Mouse (Mus musculus): Measurements from ENCODE around the gene Gga3. TPM values are rescaled to one million over a fixed set of nuclear protein-coding genes. Genes with fewer than 3 reads are reported as not detected.

The Gga3 gene
- polyA plus RNA-seq, 1 experiment from 2014 or later: 17.9 TPM

- Histone ChIP-seq H3K4me3 (ENCODE audit: low read depth, low read length) (no peak overlapping the region), H3K4me1 (ENCODE audit: control insufficient read depth, insufficient read depth, low read length) (peaks cover 5% of the 10 kb centered on the region; the same call in 1 of the 2 replicates), H3K27me3 (replicated peaks; ENCODE audit: control insufficient read depth, insufficient read depth, low read length) (no peaks in the 10 kb centered on the region), H3K36me3 (ENCODE audit: control insufficient read depth, insufficient read depth, low read length) (peaks cover 42% of the 10 kb centered on the region), H3K9me3 (ENCODE audit: control insufficient read depth, low read length) (no peaks in the 10 kb centered on the region), H3K9ac (ENCODE audit: low read depth, low read length) (no peak overlapping the region), H3K27ac (replicated peaks; ENCODE audit: low read depth, low read length) (no peak overlapping the region), H3K4me2 (ENCODE audit: low read depth, low read length) (no peak overlapping the region)
- DNase-seq (ENCODE audit: low spot score) (no peak), ATAC-seq (ENCODE audit: low read depth) (no peak)
- 81% methylated on average over 2 of the region's 2 CpGs for WGBS
These were observed 14.2 kb upstream of the Gga3 start for GRCm38 (mm10) chr11:115618001-115618400.

DNA sequence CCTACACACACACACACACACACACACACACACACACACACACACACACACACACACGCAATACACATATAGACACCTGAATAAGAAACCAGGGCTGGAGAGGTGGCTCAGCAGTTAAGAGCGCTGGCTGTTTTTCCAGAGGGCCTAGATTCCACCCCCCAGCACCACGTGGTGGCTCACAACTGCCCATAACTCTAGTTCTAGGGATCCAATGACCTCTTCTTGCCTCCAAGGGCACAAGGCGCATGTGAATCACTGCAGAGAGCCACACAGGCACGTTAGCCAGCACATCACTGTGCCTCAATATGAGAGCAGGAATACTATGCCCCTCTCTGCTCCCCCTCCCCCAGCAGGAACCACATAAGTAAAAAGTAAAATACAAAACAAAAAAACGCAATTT is 13.0 kb upstream of the Gga3 start:
- H3K9me3 ChIP-seq (ENCODE audit: control insufficient read depth, low read length): no peaks in the 10 kb centered on the region
- WGBS: 73% methylated on average over 6 of the region's 6 CpGs
- H3K4me3 ChIP-seq (ENCODE audit: low read depth, low read length): no peak overlapping the region
- H3K4me2 ChIP-seq (ENCODE audit: low read depth, low read length): no peak overlapping the region
- peaks cover 31% of the 10 kb centered on the region; the same call in 1 of the 2 replicates for H3K36me3 ChIP-seq (ENCODE audit: control insufficient read depth, insufficient read depth, low read length)
- peaks cover 5% of the 10 kb centered on the region; the same call in 1 of the 2 replicates for H3K4me1 ChIP-seq (ENCODE audit: control insufficient read depth, insufficient read depth, low read length)
- no peak for ATAC-seq (ENCODE audit: low read depth)
- H3K27me3 ChIP-seq (replicated peaks; ENCODE audit: control insufficient read depth, insufficient read depth, low read length): no peaks in the 10 kb centered on the region
- no peak for DNase-seq (ENCODE audit: low spot score)
- no peak overlapping the region for H3K27ac ChIP-seq (replicated peaks; ENCODE audit: low read depth, low read length)
- H3K9ac ChIP-seq (ENCODE audit: low read depth, low read length): no peak overlapping the region

GRCm38 (mm10) chr11:115616371-115616770 is 12.5 kb upstream of the Gga3 start:
- Histone ChIP-seq H3K36me3 (ENCODE audit: control insufficient read depth, insufficient read depth, low read length) (peaks cover 31% of the 10 kb centered on the region; the same call in 1 of the 2 replicates), H3K4me3 (ENCODE audit: low read depth, low read length) (no peak overlapping the region), H3K9ac (ENCODE audit: low read depth, low read length) (no peak overlapping the region), H3K27me3 (replicated peaks; ENCODE audit: control insufficient read depth, insufficient read depth, low read length) (no peaks in the 10 kb centered on the region), H3K4me1 (ENCODE audit: control insufficient read depth, insufficient read depth, low read length) (peaks cover 9% of the 10 kb centered on the region; the same call in 1 of the 2 replicates), H3K4me2 (ENCODE audit: low read depth, low read length) (no peak overlapping the region), H3K27ac (replicated peaks; ENCODE audit: low read depth, low read length) (no peak overlapping the region), H3K9me3 (ENCODE audit: control insufficient read depth, low read length) (no peaks in the 10 kb centered on the region)
- WGBS: 88% methylated on average over 7 of the region's 7 CpGs
- DNase-seq (ENCODE audit: low spot score): no peak
- ATAC-seq (ENCODE audit: low read depth): no peak

DNA sequence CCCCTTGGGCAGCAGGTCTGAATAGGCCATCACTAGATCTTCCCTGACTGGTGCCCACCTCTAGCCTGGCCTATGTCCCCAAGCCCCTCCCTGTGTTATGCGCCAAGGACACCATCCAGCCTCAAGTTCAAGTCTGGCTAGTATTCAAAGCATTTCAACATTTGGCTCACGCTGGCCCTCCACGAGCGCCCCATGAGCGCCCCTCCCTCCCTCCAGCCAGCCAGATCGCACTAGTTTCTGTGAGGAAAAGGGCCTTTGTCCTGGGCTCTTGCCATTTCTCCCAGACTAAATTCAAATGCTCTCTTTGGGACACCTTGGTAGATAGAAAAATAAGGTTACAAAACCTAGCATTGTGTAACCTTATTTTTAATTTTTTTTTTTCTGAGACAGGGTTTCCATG is 12.0 kb upstream of the Gga3 start:
- no peak overlapping the region for H3K4me3 ChIP-seq (ENCODE audit: low read depth, low read length)
- no peaks in the 10 kb centered on the region for H3K9me3 ChIP-seq (ENCODE audit: control insufficient read depth, low read length)
- no peak for ATAC-seq (ENCODE audit: low read depth)
- H3K9ac ChIP-seq (ENCODE audit: low read depth, low read length): no peak overlapping the region
- 83% methylated on average over 6 of the region's 6 CpGs for WGBS
- H3K4me1 ChIP-seq (ENCODE audit: control insufficient read depth, insufficient read depth, low read length): peaks cover 9% of the 10 kb centered on the region; the same call in 1 of the 2 replicates
- no peak overlapping the region for H3K4me2 ChIP-seq (ENCODE audit: low read depth, low read length)
- peaks cover 26% of the 10 kb centered on the region; the same call in 1 of the 2 replicates for H3K36me3 ChIP-seq (ENCODE audit: control insufficient read depth, insufficient read depth, low read length)
- no peak overlapping the region for H3K27ac ChIP-seq (replicated peaks; ENCODE audit: low read depth, low read length)
- H3K27me3 ChIP-seq (replicated peaks; ENCODE audit: control insufficient read depth, insufficient read depth, low read length): no peaks in the 10 kb centered on the region
- no peak for DNase-seq (ENCODE audit: low spot score)

GRCm38 (mm10) chr11:115615108-115615825 is 11.4 kb upstream of the Gga3 start:
- Histone ChIP-seq H3K27me3 (replicated peaks; ENCODE audit: control insufficient read depth, insufficient read depth, low read length) (no peaks in the 10 kb centered on the region), H3K4me2 (ENCODE audit: low read depth, low read length) (no peak overlapping the region), H3K27ac (replicated peaks; ENCODE audit: low read depth, low read length) (no peak overlapping the region), H3K9me3 (ENCODE audit: control insufficient read depth, low read length) (no peaks in the 10 kb centered on the region), H3K4me1 (ENCODE audit: control insufficient read depth, insufficient read depth, low read length) (peaks cover 9% of the 10 kb centered on the region; the same call in 1 of the 2 replicates), H3K4me3 (ENCODE audit: low read depth, low read length) (no peak overlapping the region), H3K36me3 (ENCODE audit: control insufficient read depth, insufficient read depth, low read length) (peaks cover 20% of the 10 kb centered on the region; the same call in 1 of the 2 replicates), H3K9ac (ENCODE audit: low read depth, low read length) (no peak overlapping the region)
- no peak for ATAC-seq (ENCODE audit: low read depth)
- DNase-seq (ENCODE audit: low spot score): no peak
- 78% methylated on average over 14 of the region's 15 CpGs for WGBS

GRCm38 (mm10) chr11:115614346-115615107 is 10.7 kb upstream of the Gga3 start:
- peaks cover 9% of the 10 kb centered on the region; the same call in 1 of the 2 replicates for H3K4me1 ChIP-seq (ENCODE audit: control insufficient read depth, insufficient read depth, low read length)
- WGBS: 92% methylated on average over 10 of the region's 10 CpGs
- no peaks in the 10 kb centered on the region for H3K27me3 ChIP-seq (replicated peaks; ENCODE audit: control insufficient read depth, insufficient read depth, low read length)
- DNase-seq (ENCODE audit: low spot score) (no peak), ATAC-seq (ENCODE audit: low read depth) (no peak)
- no peak overlapping the region for H3K4me3 ChIP-seq (ENCODE audit: low read depth, low read length)
- H3K27ac ChIP-seq (replicated peaks; ENCODE audit: low read depth, low read length): no peak overlapping the region
- H3K9me3 ChIP-seq (ENCODE audit: control insufficient read depth, low read length): no peaks in the 10 kb centered on the region
- peaks cover 16% of the 10 kb centered on the region; the same call in 1 of the 2 replicates for H3K36me3 ChIP-seq (ENCODE audit: control insufficient read depth, insufficient read depth, low read length)
- H3K9ac ChIP-seq (ENCODE audit: low read depth, low read length): no peak overlapping the region
- no peak overlapping the region for H3K4me2 ChIP-seq (ENCODE audit: low read depth, low read length)

DNA sequence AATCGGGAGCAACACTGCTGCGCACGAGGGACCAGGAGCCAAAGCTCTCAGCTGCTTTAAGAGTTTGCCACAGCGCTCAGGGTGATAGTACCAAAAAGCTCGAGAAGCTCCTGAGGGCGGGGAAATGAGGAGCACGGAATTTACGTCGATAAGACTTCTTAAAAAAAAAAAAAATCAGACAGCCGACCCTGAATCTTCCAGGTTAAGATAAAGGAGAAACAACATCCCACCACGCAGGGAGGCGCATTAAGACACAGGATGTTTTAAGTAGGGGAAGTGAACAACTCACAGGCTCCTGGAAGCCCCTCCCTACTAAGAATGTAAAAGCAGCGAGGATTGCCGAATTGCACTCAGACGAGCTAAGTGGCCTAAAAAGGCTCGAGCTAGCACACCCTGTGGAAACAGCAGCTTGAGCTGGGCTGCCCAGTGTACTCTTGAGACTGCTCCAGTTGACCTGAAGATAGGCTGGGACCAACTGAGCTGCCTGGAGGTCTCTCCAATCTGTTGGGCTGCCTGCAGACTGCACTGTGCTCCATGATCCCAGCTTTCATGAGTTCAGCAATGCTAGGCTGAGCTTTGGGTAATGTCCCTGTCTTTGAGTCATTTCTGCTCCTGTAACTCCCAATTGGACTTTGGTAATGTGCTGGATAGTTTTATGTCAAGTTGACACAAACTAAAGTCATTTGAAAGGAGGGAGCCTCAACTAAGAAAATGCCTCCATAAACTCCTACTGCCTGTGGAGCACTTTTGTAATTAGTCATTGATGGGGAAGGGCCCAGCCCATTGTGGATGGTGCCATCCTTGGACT is 9.5 kb upstream of the Gga3 start:
- Histone ChIP-seq H3K4me3 (ENCODE audit: low read depth, low read length) (peak overlapping the region; percentile 76), H3K9ac (ENCODE audit: low read depth, low read length) (peak overlapping the region; percentile 75), H3K4me1 (ENCODE audit: control insufficient read depth, insufficient read depth, low read length) (peaks cover 9% of the 10 kb centered on the region; the same call in 1 of the 2 replicates), H3K27me3 (replicated peaks; ENCODE audit: control insufficient read depth, insufficient read depth, low read length) (no peaks in the 10 kb centered on the region), H3K27ac (replicated peaks; ENCODE audit: low read depth, low read length) (peak overlapping the region; percentile 91), H3K36me3 (ENCODE audit: control insufficient read depth, insufficient read depth, low read length) (peaks cover 26% of the 10 kb centered on the region), H3K9me3 (ENCODE audit: control insufficient read depth, low read length) (no peaks in the 10 kb centered on the region), H3K4me2 (ENCODE audit: low read depth, low read length) (peak overlapping the region; percentile 71)
- ATAC-seq (ENCODE audit: low read depth) (no peak; the same call in 1 of the 2 replicates), DNase-seq (ENCODE audit: low spot score) (peak; percentile 50)
- WGBS: under 1% methylated on average over 16 of the region's 16 CpGs

Measured in embryonic facial prominence, embryonic 14.5 days (tissue).